Mouse (Mus musculus): ENCODE data around the gene Klhl29. TPM values are rescaled to one million over a fixed set of nuclear protein-coding genes. Genes with fewer than 3 reads are reported as not detected.

The Klhl29 gene
- polyA plus RNA-seq, 1 experiment, result not detected

- no peaks in the 10 kb centered on the region for H3K79me3 ChIP-seq (ENCODE audit: low read depth)
- no peak overlapping the region for H3K4me3 ChIP-seq (ENCODE audit: insufficient read depth, poor library complexity, severe bottlenecking)
- H3K79me2 ChIP-seq (ENCODE audit: control insufficient read depth, insufficient read depth), result no peaks in the 10 kb centered on the region
- H3K36me3 ChIP-seq (ENCODE audit: control insufficient read depth, insufficient read depth), result no peaks in the 10 kb centered on the region
- no peak overlapping the region for H3ac ChIP-seq (ENCODE audit: control insufficient read depth, insufficient read length, low read depth)
- peaks cover 14% of the 10 kb centered on the region for H3K27me3 ChIP-seq (ENCODE audit: control insufficient read depth, insufficient read depth, insufficient read length)
- TF ChIP-seq MYOD1 (IDR thresholded peaks at IDR 0.05; ENCODE audit: control insufficient read depth, insufficient read length, low read depth), result no peak
- TF ChIP-seq MAX (IDR thresholded peaks at IDR 0.05), result no peak
- TF ChIP-seq CTCF (IDR thresholded peaks at IDR 0.05; ENCODE audit: control insufficient read depth, insufficient read depth, insufficient read length), result no peak
Observed at GRCm38 (mm10) chr12:5213339-5214104, 162.0 kb downstream of the Klhl29 start.

DNA sequence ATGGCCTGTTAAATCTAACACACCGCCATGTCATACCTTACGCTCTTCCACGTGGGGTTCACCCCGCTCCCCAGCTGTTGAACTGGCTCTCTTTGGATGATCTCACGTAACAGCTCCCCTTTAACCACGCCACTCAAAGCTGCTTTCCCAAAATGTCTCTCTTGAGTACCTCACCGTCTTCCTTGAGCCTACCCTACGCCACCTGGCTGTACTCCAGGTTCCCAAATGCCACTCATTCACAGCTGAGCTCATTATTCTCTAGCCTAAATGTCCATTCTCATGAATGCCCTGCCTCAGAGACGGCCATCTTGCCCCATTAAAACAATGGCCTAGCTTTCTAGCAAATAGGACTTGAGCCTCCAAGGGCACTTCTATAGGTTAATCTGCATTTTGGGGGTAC is 163.6 kb downstream of the Klhl29 start:
- Histone ChIP-seq H3K79me3 (ENCODE audit: low read depth) (no peaks in the 10 kb centered on the region), H3ac (ENCODE audit: control insufficient read depth, insufficient read length, low read depth) (no peak overlapping the region), H3K36me3 (ENCODE audit: control insufficient read depth, insufficient read depth) (no peaks in the 10 kb centered on the region), H3K4me3 (ENCODE audit: insufficient read depth, poor library complexity, severe bottlenecking) (no peak overlapping the region), H3K27me3 (ENCODE audit: control insufficient read depth, insufficient read depth, insufficient read length) (peaks cover 14% of the 10 kb centered on the region), H3K79me2 (ENCODE audit: control insufficient read depth, insufficient read depth) (no peaks in the 10 kb centered on the region)
- TF ChIP-seq MAX (IDR thresholded peaks at IDR 0.05), result no peak
- TF ChIP-seq CEBPB (IDR thresholded peaks at IDR 0.05; ENCODE audit: low read depth), result no peak
- no peak for TF ChIP-seq USF1 (IDR thresholded peaks at IDR 0.05; ENCODE audit: low read depth)

DNA sequence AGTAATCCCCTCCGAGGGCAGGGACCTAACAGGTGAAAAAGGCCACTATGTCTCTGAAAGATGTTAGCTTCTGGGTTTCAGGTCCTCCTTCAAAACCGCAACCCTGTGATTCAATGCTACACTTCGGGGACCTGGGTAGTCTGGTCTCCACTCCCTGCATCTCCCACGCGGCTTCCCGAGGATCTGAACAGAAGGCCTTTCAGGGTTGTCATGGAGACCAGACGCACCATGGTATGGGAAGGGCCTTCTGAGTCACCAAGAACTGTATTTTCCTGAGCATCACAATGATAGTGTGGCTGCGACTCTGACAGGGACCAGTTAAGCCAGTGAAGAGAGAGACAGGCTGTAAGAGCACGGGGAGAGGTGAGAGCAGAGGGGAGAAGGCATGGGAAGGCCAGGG is 164.7 kb downstream of the Klhl29 start:
- no peak for TF ChIP-seq CEBPB (IDR thresholded peaks at IDR 0.05; ENCODE audit: low read depth)
- no peak for TF ChIP-seq CTCF (IDR thresholded peaks at IDR 0.05; ENCODE audit: control insufficient read depth, insufficient read depth, insufficient read length)
- TF ChIP-seq MYOG (IDR thresholded peaks at IDR 0.05; ENCODE audit: control insufficient read depth, extremely low read depth, insufficient read length), result no peak
- TF ChIP-seq MYOD1 (IDR thresholded peaks at IDR 0.05; ENCODE audit: control insufficient read depth, insufficient read length, low read depth), result no peak
- no peak for TF ChIP-seq MAX (IDR thresholded peaks at IDR 0.05)
- no peak for TF ChIP-seq USF1 (IDR thresholded peaks at IDR 0.05; ENCODE audit: low read depth)
- no peak for TF ChIP-seq FOSL1 (IDR thresholded peaks at IDR 0.05; ENCODE audit: insufficient read depth, low read length, poor library complexity, severe bottlenecking)
- H3K4me3 ChIP-seq (ENCODE audit: insufficient read depth, poor library complexity, severe bottlenecking), result no peak overlapping the region
- no peak overlapping the region for H3ac ChIP-seq (ENCODE audit: control insufficient read depth, insufficient read length, low read depth)
- H3K36me3 ChIP-seq (ENCODE audit: control insufficient read depth, insufficient read depth), result no peaks in the 10 kb centered on the region
- no peaks in the 10 kb centered on the region for H3K79me2 ChIP-seq (ENCODE audit: control insufficient read depth, insufficient read depth)
- H3K27me3 ChIP-seq (ENCODE audit: control insufficient read depth, insufficient read depth, insufficient read length), result peaks cover 15% of the 10 kb centered on the region
- no peaks in the 10 kb centered on the region for H3K79me3 ChIP-seq (ENCODE audit: low read depth)

- H3K4me3 ChIP-seq (ENCODE audit: insufficient read depth, poor library complexity, severe bottlenecking), result no peak overlapping the region
- no peak overlapping the region for H3ac ChIP-seq (ENCODE audit: control insufficient read depth, insufficient read length, low read depth)
- no peaks in the 10 kb centered on the region for H3K36me3 ChIP-seq (ENCODE audit: control insufficient read depth, insufficient read depth)
- H3K27me3 ChIP-seq (ENCODE audit: control insufficient read depth, insufficient read depth, insufficient read length), result peaks cover 7% of the 10 kb centered on the region
- H3K79me2 ChIP-seq (ENCODE audit: control insufficient read depth, insufficient read depth), result no peaks in the 10 kb centered on the region
- no peaks in the 10 kb centered on the region for H3K79me3 ChIP-seq (ENCODE audit: low read depth)
- no peak for TF ChIP-seq CEBPB (IDR thresholded peaks at IDR 0.05; ENCODE audit: low read depth)
- no peak for TF ChIP-seq MAX (IDR thresholded peaks at IDR 0.05)
- no peak for TF ChIP-seq USF1 (IDR thresholded peaks at IDR 0.05; ENCODE audit: low read depth)
- TF ChIP-seq MYOD1 (IDR thresholded peaks at IDR 0.05; ENCODE audit: control insufficient read depth, insufficient read length, low read depth), result no peak
- TF ChIP-seq CTCF (IDR thresholded peaks at IDR 0.05; ENCODE audit: control insufficient read depth, insufficient read depth, insufficient read length), result no peak
- TF ChIP-seq MYOG (IDR thresholded peaks at IDR 0.05; ENCODE audit: control insufficient read depth, extremely low read depth, insufficient read length), result no peak
- TF ChIP-seq FOSL1 (IDR thresholded peaks at IDR 0.05; ENCODE audit: insufficient read depth, low read length, poor library complexity, severe bottlenecking), result no peak
Observed at GRCm38 (mm10) chr12:5207941-5208905, 167.3 kb downstream of the Klhl29 start.

GRCm38 (mm10) chr12:5207172-5207571 is 168.3 kb downstream of the Klhl29 start:
- Histone ChIP-seq H3K27me3 (ENCODE audit: control insufficient read depth, insufficient read depth, insufficient read length) (peaks cover 7% of the 10 kb centered on the region), H3K79me2 (ENCODE audit: control insufficient read depth, insufficient read depth) (no peaks in the 10 kb centered on the region), H3ac (ENCODE audit: control insufficient read depth, insufficient read length, low read depth) (no peak overlapping the region), H3K4me3 (ENCODE audit: insufficient read depth, poor library complexity, severe bottlenecking) (no peak overlapping the region), H3K36me3 (ENCODE audit: control insufficient read depth, insufficient read depth) (no peaks in the 10 kb centered on the region), H3K79me3 (ENCODE audit: low read depth) (no peaks in the 10 kb centered on the region)
- no peak for TF ChIP-seq MYOD1 (IDR thresholded peaks at IDR 0.05; ENCODE audit: control insufficient read depth, insufficient read length, low read depth)
- no peak for TF ChIP-seq USF1 (IDR thresholded peaks at IDR 0.05; ENCODE audit: low read depth)
- TF ChIP-seq MYOG (IDR thresholded peaks at IDR 0.05; ENCODE audit: control insufficient read depth, extremely low read depth, insufficient read length), result no peak
- no peak for TF ChIP-seq CTCF (IDR thresholded peaks at IDR 0.05; ENCODE audit: control insufficient read depth, insufficient read depth, insufficient read length)
- TF ChIP-seq FOSL1 (IDR thresholded peaks at IDR 0.05; ENCODE audit: insufficient read depth, low read length, poor library complexity, severe bottlenecking), result no peak
- TF ChIP-seq CEBPB (IDR thresholded peaks at IDR 0.05; ENCODE audit: low read depth), result no peak
- TF ChIP-seq MAX (IDR thresholded peaks at IDR 0.05), result no peak

Data from C2C12 (cell line).